In the genomic region with DNA sequence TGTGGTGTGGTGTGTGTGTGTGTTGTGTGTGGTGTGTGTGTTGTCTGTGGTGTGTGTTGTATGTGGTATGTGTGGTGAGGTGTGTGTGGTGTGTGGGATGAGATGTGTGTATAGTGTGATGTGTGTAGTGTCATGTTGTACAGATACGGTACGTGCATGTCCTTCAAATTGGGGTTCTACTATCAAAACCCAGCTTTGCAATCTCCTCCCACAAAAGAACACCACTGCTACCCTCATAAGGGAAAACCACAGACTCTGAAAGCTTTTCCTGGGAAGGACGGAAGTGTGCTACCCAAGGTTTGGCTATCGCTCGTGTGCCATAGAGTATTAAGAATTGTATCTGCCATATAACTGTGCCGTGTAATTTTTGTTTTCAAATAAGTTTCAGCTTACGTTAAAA, we compare ENCODE assay signal across 15 mouse cellular contexts. TPM values are rescaled to one million over a fixed set of nuclear protein-coding genes. Genes with fewer than 3 reads are reported as not detected.
DNase-seq lines count a peak whose midpoint lies in the region; ATAC-seq and TF ChIP-seq lines count a peak whose summit lies in the region.
"Had no signal": no experiment of that assay in that cellular context is flagged by ENCODE, and none has a peak within 500 bp of the region (broad histone marks: within the 10 kb centered on the region; RNA-seq: fewer than 3 reads in every experiment).

No protein-coding gene starts in this region.

- H3K4me1 ChIP-seq in forebrain, embryonic 14.5 days (ENCODE audit: control insufficient read depth, insufficient read depth, low read length) = peaks cover 11% of the 10 kb centered on the region
- peaks cover 17% of the 10 kb centered on the region for H3K4me1 ChIP-seq in forebrain, embryonic 15.5 days
- peaks cover 3% of the 10 kb centered on the region; the same call in 1 of the 2 replicates for H3K4me1 ChIP-seq in kidney, postnatal 0 days (replicated peaks; ENCODE audit: insufficient read depth, low read length)
- H3K4me1 ChIP-seq in embryonic facial prominence, embryonic 14.5 days (ENCODE audit: control insufficient read depth, insufficient read depth, low read length) = peaks cover 19% of the 10 kb centered on the region
- H3K4me1 ChIP-seq in intestine, embryonic 15.5 days (replicated peaks) = no peaks in the 10 kb centered on the region

- H3K27ac ChIP-seq in forebrain, embryonic 14.5 days (ENCODE audit: low read depth, low read length) = no peak overlapping the region; the same call in 1 of the 2 replicates
- no peak overlapping the region for H3K27ac ChIP-seq in forebrain, embryonic 15.5 days (replicated peaks)
- no peak overlapping the region for H3K27ac ChIP-seq in kidney, postnatal 0 days
- H3K27ac ChIP-seq in embryonic facial prominence, embryonic 14.5 days (replicated peaks; ENCODE audit: low read depth, low read length) = peak overlapping the region; percentile 76
- H3K27ac ChIP-seq in intestine, embryonic 15.5 days = no peak overlapping the region
- H3K27ac ChIP-seq: liver, embryonic 13.5 days had no signal

- no peak overlapping the region for H3K4me3 ChIP-seq in forebrain, embryonic 14.5 days (ENCODE audit: low read depth, low read length)
- no peak overlapping the region for H3K4me3 ChIP-seq in forebrain, embryonic 15.5 days
- no peak overlapping the region for H3K4me3 ChIP-seq in kidney, postnatal 0 days (replicated peaks; ENCODE audit: low read depth, low read length)
- no peak overlapping the region for H3K4me3 ChIP-seq in embryonic facial prominence, embryonic 14.5 days (ENCODE audit: low read depth, low read length)
- no peak overlapping the region for H3K4me3 ChIP-seq in intestine, embryonic 15.5 days (replicated peaks)
- H3K4me3 ChIP-seq: liver, embryonic 13.5 days had no signal

- ATAC-seq in forebrain, embryonic 14.5 days = peak; percentile 10; the same call in 1 of the 2 replicates
- no peak for ATAC-seq in forebrain, embryonic 15.5 days (replicated peaks)
- peak; percentile 35 for ATAC-seq in kidney, postnatal 0 days (replicated peaks; ENCODE audit: low FRiP score, low read depth)
- ATAC-seq in embryonic facial prominence, embryonic 14.5 days (ENCODE audit: low read depth) = no peak
- ATAC-seq in intestine, embryonic 15.5 days = no peak
- ATAC-seq: inflammation-experienced regulatory T-cells, adult 6 months had no signal

- no peaks in the 10 kb centered on the region for H3K36me3 ChIP-seq in forebrain, embryonic 14.5 days (ENCODE audit: control insufficient read depth, insufficient read depth, low read length)
- H3K36me3 ChIP-seq in forebrain, embryonic 15.5 days = no peaks in the 10 kb centered on the region
- no peaks in the 10 kb centered on the region for H3K36me3 ChIP-seq in kidney, postnatal 0 days (ENCODE audit: insufficient read depth, low read length)
- no peaks in the 10 kb centered on the region for H3K36me3 ChIP-seq in embryonic facial prominence, embryonic 14.5 days (ENCODE audit: control insufficient read depth, insufficient read depth, low read length)
- H3K36me3 ChIP-seq in intestine, embryonic 15.5 days = no peaks in the 10 kb centered on the region
- H3K36me3 ChIP-seq: liver, embryonic 13.5 days had no signal

- TF ChIP-seq CTCF in kidney, postnatal 0 days (IDR thresholded peaks at IDR 0.05; ENCODE audit: low read depth) = no peak

- no peak overlapping the region for H3K9ac ChIP-seq in forebrain, embryonic 14.5 days (ENCODE audit: low read length)
- no peak overlapping the region for H3K9ac ChIP-seq in forebrain, embryonic 15.5 days (replicated peaks)
- no peak overlapping the region for H3K9ac ChIP-seq in kidney, postnatal 0 days (ENCODE audit: low read depth, low read length)
- no peak overlapping the region for H3K9ac ChIP-seq in embryonic facial prominence, embryonic 14.5 days (ENCODE audit: low read depth, low read length)
- no peak overlapping the region for H3K9ac ChIP-seq in intestine, embryonic 15.5 days
- H3K9ac ChIP-seq: liver, embryonic 13.5 days had no signal

- no peaks in the 10 kb centered on the region for H3K27me3 ChIP-seq in forebrain, embryonic 14.5 days (replicated peaks; ENCODE audit: control insufficient read depth, insufficient read depth, low read length)
- no peaks in the 10 kb centered on the region for H3K27me3 ChIP-seq in forebrain, embryonic 15.5 days
- H3K27me3 ChIP-seq in kidney, postnatal 0 days (ENCODE audit: insufficient read depth, low read length) = no peaks in the 10 kb centered on the region
- no peaks in the 10 kb centered on the region for H3K27me3 ChIP-seq in embryonic facial prominence, embryonic 14.5 days (replicated peaks; ENCODE audit: control insufficient read depth, insufficient read depth, low read length)
- H3K27me3 ChIP-seq in intestine, embryonic 15.5 days (replicated peaks) = no peaks in the 10 kb centered on the region
- H3K27me3 ChIP-seq: liver, embryonic 13.5 days had no signal

- DNase-seq in forebrain, embryonic 14.5 days (ENCODE audit: low spot score) = no peak
- DNase-seq in kidney, postnatal 0 days (ENCODE audit: low spot score) = no peak
- no peak for DNase-seq in kidney, postnatal 10 days
- peak; percentile 51 for DNase-seq in 416B (ENCODE audit: low read depth)
- DNase-seq in embryonic facial prominence, embryonic 14.5 days (ENCODE audit: low spot score) = no peak
- DNase-seq in lung, postnatal 14 days = no peak
- DNase-seq: B cell, adult 2 months; cerebellum, adult 11 months; kidney, adult 9 months; layer of hippocampus, postnatal 36 days; liver, embryonic 13.5 days; thymus, adult 18-20 months had no signal

- no peaks in the 10 kb centered on the region for H3K9me3 ChIP-seq in forebrain, embryonic 14.5 days (replicated peaks; ENCODE audit: control insufficient read depth, low read length)
- no peaks in the 10 kb centered on the region for H3K9me3 ChIP-seq in forebrain, embryonic 15.5 days
- no peaks in the 10 kb centered on the region for H3K9me3 ChIP-seq in kidney, postnatal 0 days (replicated peaks; ENCODE audit: low read length)
- no peaks in the 10 kb centered on the region for H3K9me3 ChIP-seq in embryonic facial prominence, embryonic 14.5 days (ENCODE audit: control insufficient read depth, low read length)
- H3K9me3 ChIP-seq in intestine, embryonic 15.5 days = no peaks in the 10 kb centered on the region
- H3K9me3 ChIP-seq: liver, embryonic 13.5 days had no signal

- H3K4me2 ChIP-seq in forebrain, embryonic 14.5 days (ENCODE audit: low read length) = no peak overlapping the region
- H3K4me2 ChIP-seq in forebrain, embryonic 15.5 days (replicated peaks) = no peak overlapping the region
- H3K4me2 ChIP-seq in kidney, postnatal 0 days (ENCODE audit: low read length) = no peak overlapping the region
- H3K4me2 ChIP-seq in embryonic facial prominence, embryonic 14.5 days (ENCODE audit: low read depth, low read length) = no peak overlapping the region
- no peak overlapping the region for H3K4me2 ChIP-seq in intestine, embryonic 15.5 days (replicated peaks)
- H3K4me2 ChIP-seq: liver, embryonic 13.5 days had no signal

- WGBS in forebrain, embryonic 14.5 days = 74% methylated on average over 7 of the region's 7 CpGs
- 77% methylated on average over 7 of the region's 7 CpGs for WGBS in forebrain, embryonic 15.5 days
- 89% methylated on average over 7 of the region's 7 CpGs for WGBS in kidney, postnatal 0 days
- WGBS in embryonic facial prominence, embryonic 14.5 days = 76% methylated on average over 7 of the region's 7 CpGs
- WGBS in intestine, embryonic 15.5 days = 92% methylated on average over 7 of the region's 7 CpGs

RNA-seq across cellular contexts. Expression of a gene that starts 45.7 kb away (rescaled TPM):
- 7.2 and 9.0 TPM in 2 replicates for polyA plus RNA-seq in forebrain, embryonic 14.5 days (2014; fragmentation: Nextera tagmentation; extraction: Ambion mirVana)
- polyA plus RNA-seq in forebrain, embryonic 15.5 days (2015; fragmentation: Nextera tagmentation; extraction: Ambion mirVana) = 8.4 TPM in 2 replicates
- polyA plus RNA-seq in kidney, postnatal 0 days (2015; fragmentation: Nextera tagmentation; extraction: Ambion mirVana) = 23.7 and 26.4 TPM in 2 replicates
- polyA plus RNA-seq in embryonic facial prominence, embryonic 14.5 days (2014; fragmentation: Nextera tagmentation; extraction: Ambion mirVana) = 37.8 and 39.9 TPM in 2 replicates
- 17.5 and 18.7 TPM in 2 replicates for polyA plus RNA-seq in intestine, embryonic 15.5 days (2015; fragmentation: Nextera tagmentation; extraction: Ambion mirVana)

Comparison
In these comparisons a context has a peak if more than half of its experiments do, and no peak if none do; other contexts are left out.
1. ATAC-seq: peak in forebrain, embryonic 14.5 days (single experiment) and kidney, postnatal 0 days (single experiment); none in forebrain, embryonic 15.5 days (single experiment), embryonic facial prominence, embryonic 14.5 days (single experiment) and intestine, embryonic 15.5 days (single experiment).